Mouse (Mus musculus): Measurements from ENCODE around the gene Atp23. TPM values are rescaled to one million over a fixed set of nuclear protein-coding genes. Genes with fewer than 3 reads are reported as not detected.
"Not testable (repeated sequence)": the region's sequence is repeated elsewhere in the genome, so short reads cannot be mapped to it uniquely, and the experiment has no call there.

Gene Atp23
- polyA plus RNA-seq, 1 experiment, result 3.3 TPM

DNA sequence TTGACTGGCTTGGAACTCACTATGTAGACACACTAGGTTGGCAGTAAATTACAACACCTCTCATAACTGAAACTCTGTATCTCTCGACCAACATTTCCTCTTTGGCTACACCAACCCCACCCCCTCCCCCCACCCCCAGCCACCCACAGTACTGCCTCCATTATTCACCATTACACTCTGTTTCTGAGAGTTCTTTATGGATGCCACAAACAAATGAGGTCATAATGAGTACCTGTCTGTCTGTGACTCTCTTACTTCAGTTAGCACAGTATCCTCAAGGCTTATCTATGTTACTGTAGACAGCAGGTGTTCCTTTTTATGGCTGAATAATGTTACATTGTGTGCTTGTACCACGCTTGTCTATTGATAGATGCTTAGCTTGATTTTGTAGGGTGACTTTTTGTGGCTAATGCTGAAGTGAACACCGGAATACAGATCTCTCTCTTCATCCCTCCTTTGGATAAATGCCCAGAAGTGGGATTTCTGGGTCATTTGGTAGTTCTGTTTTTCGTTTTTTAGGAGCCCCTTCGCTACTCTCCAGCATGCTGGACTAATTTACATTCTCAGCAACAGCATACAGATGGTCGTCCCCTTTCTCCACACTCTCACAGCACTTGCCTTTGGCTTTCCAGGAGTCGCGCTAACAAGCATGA, 73.1 kb downstream of the Atp23 start:
- Histone ChIP-seq H3K27ac (ENCODE audit: control insufficient read depth, insufficient read depth, low read depth, low read length, poor library complexity) (no peak overlapping the region), H3K4me3 (replicated peaks; ENCODE audit: control insufficient read depth, low read depth, low read length) (no peak overlapping the region), H3K4me1 (ENCODE audit: control insufficient read depth, insufficient read depth, low read length) (no peaks in the 10 kb centered on the region; the same call in 1 of the 2 replicates)
- TF ChIP-seq POLR2A (IDR thresholded peaks at IDR 0.05; ENCODE audit: borderline replicate concordance, control insufficient read depth, low read depth, low read length), result no peak
- no peak for TF ChIP-seq CTCF (IDR thresholded peaks at IDR 0.05; ENCODE audit: control insufficient read depth, insufficient read depth, low read length)
- WGBS, result 33% methylated on average over 8 of the region's 8 CpGs

DNA sequence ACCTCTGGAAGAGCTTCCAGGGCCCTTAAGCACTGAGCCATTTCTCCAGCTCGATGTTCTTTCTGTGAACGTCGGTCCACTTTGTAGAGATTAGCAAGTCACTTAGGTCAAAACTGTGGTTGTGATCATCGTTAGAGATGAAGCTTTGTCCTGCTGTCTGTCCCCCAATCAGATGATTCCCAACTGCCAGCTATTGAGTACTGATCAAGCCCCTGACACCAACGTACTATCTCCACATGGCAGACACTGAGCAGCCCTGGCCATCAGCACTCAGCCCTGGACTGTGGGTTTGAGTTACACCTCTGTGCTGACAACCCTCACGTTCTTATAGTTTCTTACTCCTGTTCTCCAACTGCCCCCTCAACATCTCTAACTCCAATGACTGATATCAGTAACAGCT, 74.2 kb downstream of the Atp23 start:
- 79% methylated on average over 6 of the region's 6 CpGs for WGBS

DNA sequence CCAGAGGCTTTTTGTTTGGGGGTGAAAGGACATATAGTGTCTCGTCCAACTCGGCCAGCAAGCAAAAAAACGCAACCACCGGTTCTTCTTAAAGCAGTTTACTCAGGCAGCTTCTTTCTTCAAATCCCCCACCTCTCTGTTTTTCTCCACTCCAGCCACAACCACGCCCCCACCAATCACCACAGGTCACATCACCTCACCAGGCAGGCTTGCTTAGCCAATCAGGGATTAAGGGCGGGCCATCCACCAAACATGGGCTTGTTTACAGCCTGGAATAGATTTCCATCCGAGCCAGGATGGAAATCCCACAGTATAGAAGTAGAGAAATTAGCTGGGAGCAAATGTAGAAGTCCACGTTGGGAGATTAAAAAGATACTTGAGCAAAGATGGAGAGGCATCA, 74.9 kb downstream of the Atp23 start:
- 83% methylated on average over 8 of the region's 8 CpGs for WGBS
- not testable (repeated sequence) for H3K4me1 ChIP-seq (ENCODE audit: control insufficient read depth, insufficient read depth, low read length); H3K27ac ChIP-seq (ENCODE audit: control insufficient read depth, insufficient read depth, low read depth, low read length, poor library complexity); H3K4me3 ChIP-seq (replicated peaks; ENCODE audit: control insufficient read depth, low read depth, low read length)

More for the DNA sequence above, 74.2 kb downstream of the Atp23 start:
- Histone ChIP-seq H3K4me3 (replicated peaks; ENCODE audit: control insufficient read depth, low read depth, low read length) (no peak overlapping the region), H3K4me1 (ENCODE audit: control insufficient read depth, insufficient read depth, low read length) (no peaks in the 10 kb centered on the region; the same call in 1 of the 2 replicates), H3K27ac (ENCODE audit: control insufficient read depth, insufficient read depth, low read depth, low read length, poor library complexity) (no peak overlapping the region)
- TF ChIP-seq POLR2A (IDR thresholded peaks at IDR 0.05; ENCODE audit: borderline replicate concordance, control insufficient read depth, low read depth, low read length) (no peak), CTCF (IDR thresholded peaks at IDR 0.05; ENCODE audit: control insufficient read depth, insufficient read depth, low read length) (no peak)

DNA sequence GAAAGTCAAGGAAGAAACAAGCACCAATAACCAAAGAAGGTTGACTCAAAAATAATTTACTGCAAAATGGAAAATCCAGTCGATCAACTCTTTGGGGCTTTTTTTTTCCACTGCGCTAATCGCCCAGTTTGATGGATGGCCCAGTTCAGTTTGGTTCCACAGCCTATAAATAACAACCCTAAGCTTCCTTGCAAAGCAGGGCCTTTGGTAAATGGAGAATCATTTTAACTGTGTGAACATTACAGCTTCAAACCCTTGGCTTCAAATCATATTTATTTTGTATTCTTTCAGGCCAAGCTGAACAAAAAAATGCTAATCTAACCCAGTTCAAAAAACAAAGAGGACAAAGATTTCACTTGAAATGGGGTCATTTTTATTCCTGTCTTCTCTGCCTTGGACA, 78.7 kb downstream of the Atp23 start:
- Histone ChIP-seq H3K4me3 (replicated peaks; ENCODE audit: control insufficient read depth, low read depth, low read length) (no peak overlapping the region), H3K27ac (ENCODE audit: control insufficient read depth, insufficient read depth, low read depth, low read length, poor library complexity) (no peak overlapping the region), H3K4me1 (ENCODE audit: control insufficient read depth, insufficient read depth, low read length) (no peaks in the 10 kb centered on the region)
- WGBS, result 57% methylated on average over 3 of the region's 3 CpGs
- TF ChIP-seq CTCF (IDR thresholded peaks at IDR 0.05; ENCODE audit: control insufficient read depth, insufficient read depth, low read length), result no peak

Other genes starting within 250 kb of the Atp23 start
- gene Ctdsp2, start 77.4 kb upstream of the Atp23 start, polyA plus RNA-seq (2011; ENCODE audit: insufficient read depth, insufficient read length, low replicate concordance, missing spikeins), result 31.5 and 43.9 TPM in 2 replicates
- gene Avil, start 99.4 kb upstream of the Atp23 start, polyA plus RNA-seq (2011; ENCODE audit: insufficient read depth, insufficient read length, low replicate concordance, missing spikeins), result not detected in 2 replicates
- gene Tsfm, start 129.5 kb upstream of the Atp23 start, polyA plus RNA-seq (2011; ENCODE audit: insufficient read depth, insufficient read length, low replicate concordance, missing spikeins), result 9.7 and 23.6 TPM in 2 replicates
- 10.0 and 14.6 TPM in 2 replicates for gene Mettl1, start 140.1 kb upstream of the Atp23 start, polyA plus RNA-seq (2011; ENCODE audit: insufficient read depth, insufficient read length, low replicate concordance, missing spikeins)
- 1.1 TPM in 1 of 2 replicates, not detected in the other for gene Eef1akmt3, start 140.2 kb upstream of the Atp23 start, polyA plus RNA-seq (2011; ENCODE audit: insufficient read depth, insufficient read length, low replicate concordance, missing spikeins)
- gene Cyp27b1, start 146.9 kb upstream of the Atp23 start, polyA plus RNA-seq (2011; ENCODE audit: insufficient read depth, insufficient read length, low replicate concordance, missing spikeins), result not detected in 2 replicates
- 1.6 TPM in 1 of 2 replicates, not detected in the other for gene March9, start 158.8 kb upstream of the Atp23 start, polyA plus RNA-seq (2011; ENCODE audit: insufficient read depth, insufficient read length, low replicate concordance, missing spikeins)
- 127 and 148 TPM in 2 replicates for gene Cdk4, start 162.2 kb upstream of the Atp23 start, polyA plus RNA-seq (2011; ENCODE audit: insufficient read depth, insufficient read length, low replicate concordance, missing spikeins)
- 15.7 and 22.5 TPM in 2 replicates for gene Tspan31, start 168.9 kb upstream of the Atp23 start, polyA plus RNA-seq (2011; ENCODE audit: insufficient read depth, insufficient read length, low replicate concordance, missing spikeins)
- gene Agap2, start 173.9 kb upstream of the Atp23 start, polyA plus RNA-seq (2011; ENCODE audit: insufficient read depth, insufficient read length, low replicate concordance, missing spikeins), result 11.0 and 27.3 TPM in 2 replicates
- gene Os9, start 219.8 kb upstream of the Atp23 start, polyA plus RNA-seq (2011; ENCODE audit: insufficient read depth, insufficient read length, low replicate concordance, missing spikeins), result 34.7 and 69.0 TPM in 2 replicates

Data from bone marrow, adult 2 months (tissue).